Comparison of ENCODE assay signal across 8 mouse cellular contexts in genomic region chr16:21245931-21246390, GRCm38 (mm10). TPM values are rescaled to one million over a fixed set of nuclear protein-coding genes. Genes with fewer than 3 reads are reported as not detected.
DNase-seq lines count a peak whose midpoint lies in the region; ATAC-seq and TF ChIP-seq lines count a peak whose summit lies in the region.

No protein-coding gene starts in this region.

- H3K9me3 ChIP-seq in hindbrain, embryonic 12.5 days (replicated peaks), result no peaks in the 10 kb centered on the region
- no peaks in the 10 kb centered on the region for H3K9me3 ChIP-seq in lung, embryonic 15.5 days

- H3K4me2 ChIP-seq in hindbrain, embryonic 12.5 days (replicated peaks), result peak overlapping the region; percentile 82
- peak overlapping the region; percentile 96 for H3K4me2 ChIP-seq in lung, embryonic 15.5 days

- CTCF ChIA-PET in Patski (lab: Charles Lee), result interaction anchor here (0.8 to 1.4 kb wide), 3 partner anchors 13 to 73 kb away, joined by 3 read pairs; no protein-coding TSS in a partner anchor

- no peaks in the 10 kb centered on the region for H3K36me3 ChIP-seq in hindbrain, embryonic 12.5 days
- no peaks in the 10 kb centered on the region for H3K36me3 ChIP-seq in lung, embryonic 15.5 days

- H3K27me3 ChIP-seq in Patski, result no peaks in the 10 kb centered on the region
- peaks cover 71% of the 10 kb centered on the region for H3K27me3 ChIP-seq in hindbrain, embryonic 12.5 days
- H3K27me3 ChIP-seq in lung, embryonic 15.5 days, result peaks cover 23% of the 10 kb centered on the region

- POLR2A ChIA-PET in Patski (lab: Charles Lee), result interaction anchor here (1.0 kb wide), 1 partner anchor 10 kb away, joined by 3 read pairs; no protein-coding TSS in a partner anchor

- in situ Hi-C loops in Patski (cut with MboI; ENCODE audit: low pct_unique_long_range_greater_than_20kb), result no loop called here

- under 1% methylated on average over 24 of the region's 29 CpGs for WGBS in hindbrain, embryonic 12.5 days
- WGBS in lung, embryonic 15.5 days, result under 1% methylated on average over 29 of the region's 29 CpGs

- H3K4me1 ChIP-seq in hindbrain, embryonic 12.5 days, result peaks cover 44% of the 10 kb centered on the region
- peaks cover 59% of the 10 kb centered on the region for H3K4me1 ChIP-seq in lung, embryonic 15.5 days

- peak overlapping the region; percentile 55 for H3K9ac ChIP-seq in hindbrain, embryonic 12.5 days
- peak overlapping the region; percentile 40 for H3K9ac ChIP-seq in lung, embryonic 15.5 days

- peak overlapping the region; percentile 45; the same call in 1 of the 2 replicates for H3K27ac ChIP-seq in hindbrain, embryonic 12.5 days
- peak overlapping the region; percentile 84 for H3K27ac ChIP-seq in lung, embryonic 15.5 days

- DNase-seq in Patski (ENCODE audit: low read depth, low spot score), result no peak
- peak; percentile 61 for DNase-seq in cerebellum, adult 9-11 months
- DNase-seq in frontal cortex, postnatal 14 days (ENCODE audit: low spot score in 2 of 2), result peak; percentile 76 to 78
- peak; percentile 84 for DNase-seq in layer of hippocampus, adult 9-11 months
- DNase-seq in ovary, postnatal 36 days (ENCODE audit: low spot score), result peak; percentile 85
- DNase-seq in thymus, postnatal 14 days, result peak; percentile 71

- peak; percentile 52 for ATAC-seq in Patski
- peak; percentile 75 for ATAC-seq in hindbrain, embryonic 12.5 days (ENCODE audit: low FRiP score)
- peak; percentile 88 for ATAC-seq in lung, embryonic 15.5 days (ENCODE audit: borderline replicate concordance, extremely low read depth, low FRiP score, low TSS enrichment)

- H3K4me3 ChIP-seq in hindbrain, embryonic 12.5 days, result peak overlapping the region; percentile 43
- H3K4me3 ChIP-seq in lung, embryonic 15.5 days, result peak overlapping the region; percentile 43

- TF ChIP-seq CTCF in Patski (IDR thresholded peaks at IDR 0.05), result no peak

RNA-seq across cellular contexts. Expression of gene Ephb3, which starts 41.4 kb away (rescaled TPM):
- polyA plus RNA-seq in Patski (2021), result 6.3 TPM
- polyA plus RNA-seq in hindbrain, embryonic 12.5 days (2016; fragmentation: Nextera tagmentation; extraction: Ambion mirVana), result 29.1 and 30.2 TPM in 2 replicates
- polyA plus RNA-seq in lung, embryonic 15.5 days (2015; fragmentation: Nextera tagmentation; extraction: Ambion mirVana), result 28.4 and 29.8 TPM in 2 replicates
